Mouse (Mus musculus) thymus, adult 2 months (tissue): ENCODE measurements at regions not wholly inside any gene's neighbourhood (a gene's known extent, or its start where the extent isn't known, plus 50 kb on each side); places are given as distances from the start of the nearest gene placed in this dataset.

ENCODE experiments used
- DNase-seq: peaks from one replicate; pipeline ENCODE4 v3.0.0; 2021
- H3K27ac ChIP-seq: fragments of 200-500 bp; 2 replicates; pipeline ENCODE4 v1.5.1; 2012; ENCODE audit warnings: low read length, control low read depth; ENCODE audit not compliant: control insufficient read depth, insufficient read depth
- H3K27me3 ChIP-seq: fragments of 200-500 bp; 2 replicates; pipeline ENCODE4 v1.6.1; 2012; ENCODE audit warnings: mild to moderate bottlenecking, low read length, moderate library complexity, mixed read lengths; ENCODE audit not compliant: control insufficient read depth, insufficient read depth
- H3K36me3 ChIP-seq: fragments of 200-500 bp; 2 replicates; pipeline ENCODE4 v1.6.1; 2012; ENCODE audit warnings: mild to moderate bottlenecking, low read length, moderate library complexity; ENCODE audit not compliant: control insufficient read depth, insufficient read depth
- H3K4me1 ChIP-seq: fragments of 200-500 bp; replicated peaks from 2 replicates; pipeline ENCODE4 v1.6.1; 2012; ENCODE audit warnings: low read length; ENCODE audit not compliant: control insufficient read depth, insufficient read depth
- H3K4me3 ChIP-seq: fragments of 200-500 bp; 2 replicates; pipeline ENCODE4 v1.5.1; 2012; ENCODE audit warnings: mild to moderate bottlenecking, low read length, control low read depth, moderate library complexity; ENCODE audit not compliant: control insufficient read depth, insufficient read depth
- CTCF ChIP-seq: fragments of 200-500 bp; IDR thresholded peaks from 2 replicates; pipeline ENCODE4 v1.5.1; 2012; ENCODE audit warnings: mild to moderate bottlenecking, control low read depth, low read length, moderate library complexity, borderline replicate concordance; ENCODE audit not compliant: control insufficient read depth, poor library complexity, insufficient read depth; ENCODE audit errors: extremely low read depth
- POLR2A ChIP-seq: fragments of 200-500 bp; IDR thresholded peaks from 2 replicates; pipeline ENCODE4 v1.6.1; 2012; ENCODE audit warnings: mild to moderate bottlenecking, low read length, control low read depth, moderate library complexity; ENCODE audit not compliant: control insufficient read depth, poor library complexity, insufficient read depth; ENCODE audit errors: extremely low read depth
- WGBS: fragments of 180-500 bp; shearing (Covaris S2); methylation state at CpG from one replicate; pipeline ENCODE4 v1.1.7; 2018; 5-methylcytosine and 5-hydroxymethylcytosine counted together

- Histone ChIP-seq H3K36me3 (no peaks in the 10 kb centered on the region), H3K27ac (no peak overlapping the region), H3K4me3 (no peak overlapping the region), H3K4me1 (no peaks in the 10 kb centered on the region), H3K27me3 (no peaks in the 10 kb centered on the region)
- DNase-seq, result no peak
- 43% methylated on average over 9 of the region's 9 CpGs for WGBS
- no peak for TF ChIP-seq CTCF
Observed at GRCm38 (mm10) chr14:46566681-46567410, 176.4 kb upstream of the Bmp4 start.

- no peak for DNase-seq
- no peak for TF ChIP-seq POLR2A
- no peak for TF ChIP-seq CTCF
- Histone ChIP-seq H3K36me3 (no peaks in the 10 kb centered on the region), H3K27me3 (no peaks in the 10 kb centered on the region), H3K4me3 (no peak overlapping the region), H3K27ac (no peak overlapping the region), H3K4me1 (no peaks in the 10 kb centered on the region)
- WGBS, result 18% methylated on average over 3 of the region's 3 CpGs
Observed at GRCm38 (mm10) chr14:46564998-46565397, 174.5 kb upstream of the Bmp4 start.

GRCm38 (mm10) chr14:46562016-46562415 is 171.5 kb upstream of the Bmp4 start:
- TF ChIP-seq POLR2A (no peak), CTCF (no peak)
- Histone ChIP-seq H3K4me1 (no peaks in the 10 kb centered on the region), H3K4me3 (no peak overlapping the region), H3K27me3 (no peaks in the 10 kb centered on the region), H3K27ac (no peak overlapping the region), H3K36me3 (no peaks in the 10 kb centered on the region)
- DNase-seq, result no peak
- WGBS, result 47% methylated on average over 5 of the region's 5 CpGs

GRCm38 (mm10) chr14:46553239-46553638 is 162.8 kb upstream of the Bmp4 start:
- DNase-seq, result no peak
- TF ChIP-seq POLR2A (no peak), CTCF (no peak)
- Histone ChIP-seq H3K27ac (no peak overlapping the region), H3K27me3 (no peaks in the 10 kb centered on the region), H3K4me3 (no peak overlapping the region), H3K4me1 (no peaks in the 10 kb centered on the region), H3K36me3 (no peaks in the 10 kb centered on the region)
- 91% methylated on average over 2 of the region's 2 CpGs for WGBS

GRCm38 (mm10) chr14:46546146-46546545 is 155.7 kb upstream of the Bmp4 start:
- no peaks in the 10 kb centered on the region for H3K36me3 ChIP-seq
- H3K27ac ChIP-seq, result no peak overlapping the region
- DNase-seq, result no peak
- no peak overlapping the region for H3K4me3 ChIP-seq
- no peaks in the 10 kb centered on the region for H3K4me1 ChIP-seq
- H3K27me3 ChIP-seq, result no peaks in the 10 kb centered on the region
- 88% methylated on average over 6 of the region's 6 CpGs for WGBS
- no peak for TF ChIP-seq CTCF
- no peak for TF ChIP-seq POLR2A

- WGBS, result 82% methylated on average over 6 of the region's 6 CpGs
- no peak for TF ChIP-seq POLR2A
- no peak for TF ChIP-seq CTCF
Observed at GRCm38 (mm10) chr14:46539466-46540187, 149.2 kb upstream of the Bmp4 start.

GRCm38 (mm10) chr14:46536002-46536762 is 145.7 kb upstream of the Bmp4 start:
- Histone ChIP-seq H3K36me3 (no peaks in the 10 kb centered on the region), H3K27me3 (no peaks in the 10 kb centered on the region), H3K4me1 (no peaks in the 10 kb centered on the region), H3K4me3 (no peak overlapping the region), H3K27ac (no peak overlapping the region)
- 92% methylated on average over 10 of the region's 10 CpGs for WGBS
- DNase-seq, result no peak
- TF ChIP-seq CTCF (no peak), POLR2A (no peak)

More at GRCm38 (mm10) chr14:46539466-46540187, 149.2 kb upstream of the Bmp4 start:
- Histone ChIP-seq H3K4me1 (no peaks in the 10 kb centered on the region), H3K4me3 (no peak overlapping the region), H3K36me3 (no peaks in the 10 kb centered on the region), H3K27me3 (no peaks in the 10 kb centered on the region), H3K27ac (no peak overlapping the region)
- no peak for DNase-seq
